Mouse (Mus musculus): ENCODE measurements around the gene Aplf. TPM values are rescaled to one million over a fixed set of nuclear protein-coding genes. Genes with fewer than 3 reads are reported as not detected.
"Not testable (repeated sequence)": the region's sequence is repeated elsewhere in the genome, so short reads cannot be mapped to it uniquely, and the experiment has no call there.

Aplf gene
- polyA plus RNA-seq, 1 experiment from 2014 or later, result 9.9 TPM

DNA sequence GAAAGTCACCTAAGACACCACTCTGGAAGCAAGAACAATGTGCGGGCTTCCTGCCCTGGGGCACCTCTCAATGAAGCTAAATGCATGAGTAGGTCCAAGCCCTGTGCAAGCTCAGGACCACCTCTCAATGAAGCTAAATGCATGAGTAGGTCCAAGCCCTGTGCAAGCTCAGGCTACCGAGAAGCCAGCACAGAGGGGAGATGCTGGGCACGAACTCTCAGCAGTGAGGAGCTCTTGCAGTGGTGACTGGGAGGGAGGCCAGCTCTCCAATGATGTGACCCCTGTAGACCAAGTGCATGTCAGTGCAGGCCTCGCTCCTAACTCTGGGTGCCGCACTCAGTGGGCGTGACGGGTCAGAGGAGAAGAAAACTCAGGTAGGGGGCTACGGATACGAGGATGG, 19.3 kb downstream of the Aplf start:
- no peaks in the 10 kb centered on the region for H3K4me1 ChIP-seq (replicated peaks; ENCODE audit: control insufficient read depth, insufficient read depth, low read length)
- no peak overlapping the region for H3K9ac ChIP-seq
- no peaks in the 10 kb centered on the region; the same call in 1 of the 2 replicates for H3K36me3 ChIP-seq (replicated peaks; ENCODE audit: control insufficient read depth, insufficient read depth)
- no peaks in the 10 kb centered on the region for H3K9me3 ChIP-seq (ENCODE audit: control insufficient read depth, low read length)
- H3K4me2 ChIP-seq (replicated peaks), result no peak overlapping the region
- WGBS, result 89% methylated on average over 9 of the region's 9 CpGs
- no peak for DNase-seq (ENCODE audit: low spot score)
- ATAC-seq (ENCODE audit: low FRiP score), result no peak
- no peaks in the 10 kb centered on the region for H3K27me3 ChIP-seq (ENCODE audit: control insufficient read depth, insufficient read depth, low read length)
- H3K27ac ChIP-seq, result no peak overlapping the region
- no peak overlapping the region for H3K4me3 ChIP-seq (replicated peaks; ENCODE audit: low read length)

DNA sequence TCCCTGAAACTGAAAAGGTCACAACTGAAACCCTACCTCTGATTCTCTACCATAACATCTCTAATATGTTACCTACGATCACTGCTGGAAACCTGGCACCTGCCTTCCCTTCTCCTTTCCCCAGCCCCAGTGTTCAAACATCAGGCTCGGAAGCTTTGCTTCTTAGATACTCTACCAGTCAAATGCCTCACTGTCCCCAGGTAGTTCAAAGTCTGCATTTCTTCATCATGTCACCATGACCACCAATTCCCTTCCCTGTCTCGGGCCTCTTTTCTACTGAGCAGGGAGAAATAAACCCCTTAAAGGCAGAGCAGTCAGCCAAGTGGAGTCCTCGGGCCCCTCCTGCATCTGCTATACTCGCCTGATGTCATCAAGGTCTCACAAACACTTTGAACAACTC, 20.2 kb downstream of the Aplf start:
- no peaks in the 10 kb centered on the region; the same call in 1 of the 2 replicates for H3K36me3 ChIP-seq (replicated peaks; ENCODE audit: control insufficient read depth, insufficient read depth)
- 89% methylated on average over 5 of the region's 5 CpGs for WGBS
- no peak for ATAC-seq (ENCODE audit: low FRiP score)
- H3K9ac ChIP-seq, result no peak overlapping the region
- no peaks in the 10 kb centered on the region for H3K27me3 ChIP-seq (ENCODE audit: control insufficient read depth, insufficient read depth, low read length)
- no peak for DNase-seq (ENCODE audit: low spot score)
- H3K9me3 ChIP-seq (ENCODE audit: control insufficient read depth, low read length), result no peaks in the 10 kb centered on the region
- no peak overlapping the region for H3K4me3 ChIP-seq (replicated peaks; ENCODE audit: low read length)
- no peaks in the 10 kb centered on the region for H3K4me1 ChIP-seq (replicated peaks; ENCODE audit: control insufficient read depth, insufficient read depth, low read length)
- no peak overlapping the region for H3K4me2 ChIP-seq (replicated peaks)
- H3K27ac ChIP-seq, result no peak overlapping the region

DNA sequence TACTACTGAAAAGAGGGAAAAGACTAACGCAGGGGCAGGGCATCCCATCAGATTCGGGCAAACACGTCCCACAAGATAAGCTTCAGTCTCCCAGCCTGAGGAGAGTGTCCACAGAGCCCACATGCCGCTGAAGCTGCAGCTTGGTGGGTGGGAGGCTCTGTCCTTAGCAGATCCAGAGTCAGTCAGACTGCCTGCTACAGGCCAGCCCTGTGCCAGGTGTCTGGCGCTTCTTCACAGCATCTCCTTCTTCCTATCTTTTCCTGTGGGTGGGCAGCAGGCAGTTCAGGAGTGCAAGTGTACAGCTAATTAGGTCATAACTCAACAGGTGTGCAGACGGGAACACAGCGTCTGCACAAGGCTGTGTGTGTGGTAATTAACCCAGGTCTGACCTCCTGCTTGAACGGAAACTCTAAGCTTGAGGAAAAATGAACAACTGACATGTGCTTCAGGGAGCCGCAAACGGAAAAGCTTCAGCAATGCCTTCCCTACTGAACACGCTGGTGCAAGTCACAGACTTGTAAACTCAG, 33.8 kb downstream of the Aplf start:
- H3K36me3 ChIP-seq (replicated peaks; ENCODE audit: control insufficient read depth, insufficient read depth), result no peaks in the 10 kb centered on the region
- DNase-seq (ENCODE audit: low spot score), result no peak
- 75% methylated on average over 11 of the region's 11 CpGs for WGBS

DNA sequence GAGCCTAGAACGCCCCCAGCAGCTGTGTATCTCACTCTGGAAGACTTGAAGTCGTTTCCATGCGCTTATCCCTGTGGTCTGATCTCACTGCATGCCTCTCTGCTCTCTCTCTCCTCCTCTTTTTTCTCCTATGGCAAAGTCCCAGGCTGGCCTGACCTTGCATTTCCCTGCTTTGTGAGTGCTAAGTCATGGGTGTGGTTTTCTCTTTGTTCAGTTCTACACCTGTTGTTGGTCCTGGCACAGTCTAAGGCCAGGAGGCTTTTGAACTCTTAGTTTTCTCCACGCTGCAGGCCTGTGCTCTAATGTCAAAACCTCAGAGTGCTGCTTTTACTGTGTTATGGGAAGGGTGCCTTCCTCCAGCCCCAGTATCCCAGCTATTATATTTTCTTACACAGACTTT, 39.8 kb downstream of the Aplf start:
- no peak overlapping the region for H3K27ac ChIP-seq
- no peak overlapping the region for H3K4me2 ChIP-seq (replicated peaks)
- no peak for ATAC-seq (ENCODE audit: low FRiP score)
- DNase-seq (ENCODE audit: low spot score), result no peak
- H3K36me3 ChIP-seq (replicated peaks; ENCODE audit: control insufficient read depth, insufficient read depth), result peaks cover 5% of the 10 kb centered on the region
- WGBS, result 81% methylated on average over 4 of the region's 4 CpGs
- no peaks in the 10 kb centered on the region for H3K4me1 ChIP-seq (replicated peaks; ENCODE audit: control insufficient read depth, insufficient read depth, low read length)
- H3K4me3 ChIP-seq (replicated peaks; ENCODE audit: low read length), result no peak overlapping the region
- no peak overlapping the region for H3K9ac ChIP-seq
- H3K27me3 ChIP-seq (ENCODE audit: control insufficient read depth, insufficient read depth, low read length), result no peaks in the 10 kb centered on the region
- H3K9me3 ChIP-seq (ENCODE audit: control insufficient read depth, low read length), result no peaks in the 10 kb centered on the region

More for the DNA sequence above, 33.8 kb downstream of the Aplf start:
- Histone ChIP-seq H3K9me3 (ENCODE audit: control insufficient read depth, low read length) (no peaks in the 10 kb centered on the region), H3K27me3 (ENCODE audit: control insufficient read depth, insufficient read depth, low read length) (no peaks in the 10 kb centered on the region), H3K4me3 (replicated peaks; ENCODE audit: low read length) (no peak overlapping the region), H3K9ac (no peak overlapping the region), H3K4me1 (replicated peaks; ENCODE audit: control insufficient read depth, insufficient read depth, low read length) (no peaks in the 10 kb centered on the region), H3K4me2 (replicated peaks) (no peak overlapping the region), H3K27ac (no peak overlapping the region)
- ATAC-seq (ENCODE audit: low FRiP score), result no peak

DNA sequence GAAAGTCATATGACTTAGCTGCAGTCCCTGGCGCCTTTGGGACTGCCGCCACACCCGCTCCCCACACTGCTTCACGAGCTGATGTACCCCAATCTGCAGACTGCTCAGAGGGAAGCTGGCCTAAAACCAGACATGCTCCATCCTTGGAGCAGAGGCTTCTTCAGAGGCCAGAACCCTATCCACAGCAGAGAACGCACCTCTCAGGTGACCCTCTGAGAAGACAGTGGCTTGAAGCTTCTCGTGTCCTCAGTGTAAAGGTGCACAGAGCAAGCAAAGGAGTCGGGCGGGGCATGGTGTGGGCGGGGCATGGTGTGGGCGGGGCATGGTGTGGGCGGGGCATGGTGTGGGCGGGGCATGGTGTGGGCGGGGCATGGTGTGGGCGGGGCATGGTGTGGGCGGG, 43.1 kb downstream of the Aplf start:
- not testable (repeated sequence) for H3K27ac ChIP-seq; H3K4me2 ChIP-seq (replicated peaks); H3K27me3 ChIP-seq (ENCODE audit: control insufficient read depth, insufficient read depth, low read length); ATAC-seq (ENCODE audit: low FRiP score); H3K36me3 ChIP-seq (replicated peaks; ENCODE audit: control insufficient read depth, insufficient read depth); H3K4me3 ChIP-seq (replicated peaks; ENCODE audit: low read length); H3K4me1 ChIP-seq (replicated peaks; ENCODE audit: control insufficient read depth, insufficient read depth, low read length); H3K9ac ChIP-seq; DNase-seq (ENCODE audit: low spot score); H3K9me3 ChIP-seq (ENCODE audit: control insufficient read depth, low read length)
- WGBS, result 85% methylated on average over 10 of the region's 15 CpGs

DNA sequence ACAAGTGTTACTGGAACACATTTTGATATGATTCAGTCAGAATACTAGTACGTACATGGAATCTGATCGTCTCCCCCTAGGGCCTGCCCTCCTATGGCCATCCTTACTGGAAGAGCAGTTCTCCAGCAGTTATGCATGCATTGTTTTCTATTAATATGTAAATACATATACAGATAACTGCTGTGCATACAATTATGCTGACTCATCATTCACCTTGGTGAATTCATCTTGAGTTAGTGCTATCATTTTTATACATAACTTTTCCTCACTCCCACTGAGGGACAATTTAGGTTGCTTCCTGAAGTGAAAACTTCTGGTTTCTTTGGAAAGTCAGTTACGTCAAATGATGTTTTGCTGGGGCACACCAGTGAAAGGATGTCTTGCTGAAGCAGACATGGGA, 48.8 kb downstream of the Aplf start:
- Histone ChIP-seq H3K4me1 (replicated peaks; ENCODE audit: control insufficient read depth, insufficient read depth, low read length) (no peaks in the 10 kb centered on the region), H3K4me2 (replicated peaks) (no peak overlapping the region), H3K27ac (no peak overlapping the region), H3K9me3 (ENCODE audit: control insufficient read depth, low read length) (no peaks in the 10 kb centered on the region), H3K27me3 (ENCODE audit: control insufficient read depth, insufficient read depth, low read length) (no peaks in the 10 kb centered on the region), H3K36me3 (replicated peaks; ENCODE audit: control insufficient read depth, insufficient read depth) (no peaks in the 10 kb centered on the region), H3K4me3 (replicated peaks; ENCODE audit: low read length) (no peak overlapping the region), H3K9ac (no peak overlapping the region)
- WGBS, result 90% methylated on average over 3 of the region's 3 CpGs
- DNase-seq (ENCODE audit: low spot score) (no peak), ATAC-seq (ENCODE audit: low FRiP score) (no peak)

DNA sequence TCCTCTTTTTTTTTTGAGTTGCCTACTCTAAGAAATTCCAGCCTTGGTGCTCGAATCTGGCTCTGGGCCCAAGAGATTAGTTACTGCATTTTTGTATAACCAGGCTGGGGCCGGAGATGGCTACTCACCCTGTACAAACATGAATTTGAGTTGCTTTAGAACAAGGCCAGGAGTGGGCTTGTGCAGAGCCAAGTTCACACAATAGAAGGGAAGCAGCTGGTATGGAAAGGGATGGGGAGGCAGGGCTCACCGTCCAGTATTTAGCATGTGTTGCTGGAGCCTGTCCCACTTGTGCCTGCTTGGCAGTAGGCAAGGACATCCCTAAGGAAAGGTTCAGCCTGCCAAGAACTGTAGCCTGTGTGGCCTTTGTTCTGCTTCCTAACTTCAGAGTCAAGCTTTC, 50.7 kb downstream of the Aplf start:
- H3K4me3 ChIP-seq (replicated peaks; ENCODE audit: low read length), result no peak overlapping the region
- H3K27me3 ChIP-seq (ENCODE audit: control insufficient read depth, insufficient read depth, low read length), result no peaks in the 10 kb centered on the region
- ATAC-seq (ENCODE audit: low FRiP score) (peak; percentile 91), DNase-seq (ENCODE audit: low spot score) (peak; percentile 68)
- 46% methylated on average over 3 of the region's 3 CpGs for WGBS
- peak overlapping the region; percentile 51; the same call in 1 of the 2 replicates for H3K27ac ChIP-seq
- no peaks in the 10 kb centered on the region for H3K9me3 ChIP-seq (ENCODE audit: control insufficient read depth, low read length)
- H3K36me3 ChIP-seq (replicated peaks; ENCODE audit: control insufficient read depth, insufficient read depth), result no peaks in the 10 kb centered on the region
- no peak overlapping the region for H3K9ac ChIP-seq
- H3K4me2 ChIP-seq (replicated peaks), result no peak overlapping the region
- H3K4me1 ChIP-seq (replicated peaks; ENCODE audit: control insufficient read depth, insufficient read depth, low read length), result no peaks in the 10 kb centered on the region

DNA sequence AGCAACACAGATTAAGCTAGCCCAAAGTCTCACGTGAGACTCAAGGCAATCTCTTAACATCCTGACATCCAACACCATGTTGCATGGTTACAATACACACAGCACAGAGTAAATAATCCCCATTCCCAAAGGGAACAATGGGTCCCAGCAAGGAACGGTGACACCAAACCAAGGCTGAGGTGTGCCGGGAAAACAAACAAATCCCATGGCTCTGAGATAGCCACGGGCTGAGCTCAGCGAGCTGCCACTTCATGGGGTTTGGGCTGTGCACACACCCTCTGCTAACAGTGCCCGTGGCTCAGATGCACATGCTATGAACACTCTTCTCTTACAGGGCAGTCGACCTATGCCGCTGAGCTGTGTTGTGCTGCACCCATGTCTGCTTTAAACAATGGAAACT, 54.0 kb downstream of the Aplf start:
- no peak for DNase-seq (ENCODE audit: low spot score)
- Histone ChIP-seq H3K27ac (no peak overlapping the region), H3K36me3 (replicated peaks; ENCODE audit: control insufficient read depth, insufficient read depth) (no peaks in the 10 kb centered on the region), H3K9me3 (ENCODE audit: control insufficient read depth, low read length) (no peaks in the 10 kb centered on the region), H3K9ac (no peak overlapping the region), H3K4me1 (replicated peaks; ENCODE audit: control insufficient read depth, insufficient read depth, low read length) (no peaks in the 10 kb centered on the region), H3K4me2 (replicated peaks) (no peak overlapping the region), H3K4me3 (replicated peaks; ENCODE audit: low read length) (no peak overlapping the region), H3K27me3 (ENCODE audit: control insufficient read depth, insufficient read depth, low read length) (no peaks in the 10 kb centered on the region)
- no peak for ATAC-seq (ENCODE audit: low FRiP score)
- 79% methylated on average over 8 of the region's 8 CpGs for WGBS

DNA sequence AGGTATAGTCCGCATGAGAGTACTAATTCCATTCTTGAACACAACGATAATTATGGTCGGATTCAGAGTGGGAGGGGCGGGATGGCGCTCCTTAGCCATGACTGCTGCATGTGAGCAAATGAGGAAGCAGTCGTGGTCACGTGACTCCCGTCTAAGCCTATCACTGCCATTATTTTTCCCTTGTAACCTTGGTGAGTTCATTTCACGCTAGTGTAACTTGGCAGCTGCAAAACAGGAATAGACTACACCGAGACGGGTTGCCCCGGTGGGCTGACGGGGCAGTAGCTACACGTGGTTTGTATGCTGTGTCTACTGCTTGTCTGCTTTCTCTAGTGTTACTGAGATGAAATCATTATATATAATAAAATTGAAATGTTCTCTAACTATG, 56.3 kb downstream of the Aplf start:
- Histone ChIP-seq H3K9ac (no peak overlapping the region), H3K27me3 (ENCODE audit: control insufficient read depth, insufficient read depth, low read length) (no peaks in the 10 kb centered on the region), H3K9me3 (ENCODE audit: control insufficient read depth, low read length) (no peaks in the 10 kb centered on the region), H3K4me2 (replicated peaks) (0 out of 2 replicates have a peak overlapping the region, but pooled peaks have one; percentile 6), H3K27ac (no peak overlapping the region), H3K36me3 (replicated peaks; ENCODE audit: control insufficient read depth, insufficient read depth) (no peaks in the 10 kb centered on the region), H3K4me3 (replicated peaks; ENCODE audit: low read length) (no peak overlapping the region), H3K4me1 (replicated peaks; ENCODE audit: control insufficient read depth, insufficient read depth, low read length) (no peaks in the 10 kb centered on the region)
- no peak for DNase-seq (ENCODE audit: low spot score)
- 82% methylated on average over 14 of the region's 14 CpGs for WGBS
- ATAC-seq (ENCODE audit: low FRiP score), result no peak
